Mouse (Mus musculus): ENCODE measurements at regions not wholly inside any gene's neighbourhood (a gene's known extent, or its start where the extent isn't known, plus 50 kb on each side); places are given as distances from the start of the nearest gene placed in this dataset.

DNA sequence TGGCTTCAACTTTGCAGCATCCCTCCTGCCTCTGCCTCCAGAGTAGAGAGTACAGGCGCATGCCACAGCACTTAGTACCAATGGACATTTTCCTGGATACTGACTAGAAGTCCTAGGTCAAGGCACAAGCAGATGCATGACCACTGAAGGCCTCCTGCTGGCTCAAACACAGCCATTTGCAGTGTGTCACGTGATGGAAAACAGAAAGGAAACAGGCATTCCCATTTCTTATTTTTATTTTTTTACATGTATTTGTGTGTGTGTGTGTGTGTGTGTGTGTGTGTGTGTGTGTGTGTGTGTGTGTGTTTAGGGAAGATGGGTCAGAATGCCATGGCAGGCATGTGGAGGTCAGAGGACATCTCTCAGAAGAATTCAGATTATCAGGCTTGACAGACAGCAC, 65.6 kb downstream of the Thap12 start:
- no peak for DNase-seq (ENCODE audit: low read depth, low spot score)

GRCm38 (mm10) chr7:98769111-98769734, 65.7 kb upstream of the Wnt11 start:
- DNase-seq (ENCODE audit: low read depth, low spot score) = no peak

- DNase-seq (ENCODE audit: low read depth, low spot score) = no peak
Measured at GRCm38 (mm10) chr7:98770257-98770890, 64.5 kb upstream of the Wnt11 start.

DNA sequence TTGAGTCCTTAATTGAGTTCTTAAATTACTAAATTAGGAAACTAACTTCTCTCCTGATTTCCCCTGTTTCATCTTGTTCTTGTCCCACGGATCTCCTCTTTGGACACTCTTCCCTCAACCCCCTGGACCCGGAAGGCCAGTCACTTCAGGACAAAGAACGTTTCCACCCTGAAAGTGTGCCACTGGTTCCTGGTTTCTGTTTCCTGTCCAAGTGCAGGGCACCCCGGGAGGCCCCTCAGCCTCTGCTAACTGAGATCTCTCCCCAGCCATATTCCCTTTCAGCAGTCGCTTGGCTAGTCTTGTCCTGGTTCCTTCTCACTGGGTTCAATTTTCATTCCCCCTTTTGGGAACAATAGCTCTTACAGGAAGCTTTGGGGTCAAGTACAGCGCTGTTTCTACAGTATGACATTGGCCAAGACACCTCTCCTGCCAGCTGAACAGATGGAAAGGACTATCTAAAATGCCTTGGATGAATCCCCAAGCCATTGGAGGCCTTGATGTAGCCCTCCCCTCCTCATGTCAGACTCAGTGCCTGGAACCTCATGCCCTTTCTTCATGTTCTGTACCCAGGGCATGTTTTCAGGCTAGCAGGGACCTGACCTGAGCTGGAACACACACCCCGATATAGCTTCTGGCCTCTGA, 63.7 kb upstream of the Wnt11 start:
- DNase-seq (ENCODE audit: low read depth, low spot score) = no peak

- DNase-seq (ENCODE audit: low read depth, low spot score) = no peak
Measured at GRCm38 (mm10) chr7:98774597-98774996, 60.3 kb upstream of the Wnt11 start.

DNA sequence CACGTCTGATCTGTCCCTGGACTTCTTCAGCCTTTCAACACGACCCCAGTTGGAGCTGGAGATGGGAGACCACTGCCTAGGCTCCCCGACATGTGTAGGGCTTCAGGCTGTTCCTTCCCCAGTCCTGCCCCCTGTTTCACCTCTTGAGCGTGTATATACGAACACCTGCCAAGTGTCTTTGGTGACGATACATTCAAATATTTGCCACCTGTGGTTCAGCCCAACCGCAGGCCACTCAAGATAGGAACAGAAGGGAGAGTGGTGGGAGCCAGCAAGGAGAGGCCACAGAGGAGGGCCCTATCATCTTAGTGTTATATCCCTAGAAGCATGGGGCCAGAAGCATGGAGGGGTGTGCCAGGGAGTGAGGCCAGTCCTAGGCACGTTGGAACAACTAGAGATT, 59.9 kb upstream of the Wnt11 start:
- no peak for DNase-seq (ENCODE audit: low read depth, low spot score)

GRCm38 (mm10) chr7:98777304-98777849, 57.5 kb upstream of the Wnt11 start:
- no peak for DNase-seq (ENCODE audit: low read depth, low spot score)

- DNase-seq (ENCODE audit: low read depth, low spot score) = peak; percentile 69
Measured at GRCm38 (mm10) chr7:98778929-98779328, 56.0 kb upstream of the Wnt11 start.

GRCm38 (mm10) chr7:98783521-98783920, 51.4 kb upstream of the Wnt11 start:
- no peak for DNase-seq (ENCODE audit: low read depth, low spot score)

GRCm38 (mm10) chr7:98783954-98784353, 51.0 kb upstream of the Wnt11 start:
- no peak for DNase-seq (ENCODE audit: low read depth, low spot score)

DNA sequence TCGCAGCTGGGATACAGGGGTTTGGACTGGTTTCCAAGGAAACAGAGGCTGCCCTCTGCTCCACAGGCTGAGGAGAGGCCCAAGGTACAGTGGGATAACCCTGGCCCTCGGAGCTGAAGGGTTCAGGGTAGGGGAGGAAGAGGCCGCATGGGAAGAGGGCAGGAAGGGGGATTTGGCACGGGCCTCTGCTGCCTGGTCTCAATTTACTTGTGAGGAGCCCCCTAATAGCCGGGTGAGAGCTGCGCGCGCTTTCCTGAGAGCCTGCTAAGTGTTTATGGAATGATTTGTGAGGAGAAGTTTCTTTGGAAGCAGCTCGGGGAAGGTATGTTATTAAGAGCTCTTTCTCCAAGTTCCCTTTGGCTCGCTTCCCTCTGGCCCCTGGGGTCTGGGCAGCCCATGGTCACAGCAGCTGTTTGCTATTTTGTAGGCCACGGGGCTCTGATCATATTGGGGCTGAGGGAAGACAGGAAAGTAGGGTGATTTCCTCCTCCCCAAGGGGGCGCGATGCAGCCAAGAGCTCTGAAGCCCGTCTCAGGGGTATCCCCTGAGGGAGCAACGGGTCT, 50.5 kb upstream of the Wnt11 start:
- DNase-seq (ENCODE audit: low read depth, low spot score) = no peak

Data from 3T3-L1 (cell line).